Mouse (Mus musculus): ENCODE measurements around the gene Hdac4.

Gene Hdac4

DNA sequence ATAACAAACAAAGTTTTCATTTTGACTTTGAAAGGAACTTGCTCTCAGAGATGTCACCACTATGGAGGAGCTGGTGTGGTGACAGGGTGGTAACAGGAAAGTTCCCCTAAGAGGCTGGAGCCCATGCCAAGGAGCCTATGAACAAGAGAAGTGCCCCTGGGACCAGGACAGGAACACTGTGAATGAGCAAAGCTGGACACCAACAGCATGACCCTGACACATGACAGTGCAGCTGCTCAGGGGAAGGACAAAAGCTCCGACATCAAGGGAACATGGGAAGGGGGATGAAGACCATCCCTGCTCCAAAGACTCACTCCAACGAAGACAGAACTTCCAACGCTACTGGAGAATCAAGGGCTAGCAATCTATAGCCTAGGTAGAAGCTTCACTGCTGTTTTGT lies 97.0 kb downstream of the Hdac4 start:
- DNase-seq = no peak

DNA sequence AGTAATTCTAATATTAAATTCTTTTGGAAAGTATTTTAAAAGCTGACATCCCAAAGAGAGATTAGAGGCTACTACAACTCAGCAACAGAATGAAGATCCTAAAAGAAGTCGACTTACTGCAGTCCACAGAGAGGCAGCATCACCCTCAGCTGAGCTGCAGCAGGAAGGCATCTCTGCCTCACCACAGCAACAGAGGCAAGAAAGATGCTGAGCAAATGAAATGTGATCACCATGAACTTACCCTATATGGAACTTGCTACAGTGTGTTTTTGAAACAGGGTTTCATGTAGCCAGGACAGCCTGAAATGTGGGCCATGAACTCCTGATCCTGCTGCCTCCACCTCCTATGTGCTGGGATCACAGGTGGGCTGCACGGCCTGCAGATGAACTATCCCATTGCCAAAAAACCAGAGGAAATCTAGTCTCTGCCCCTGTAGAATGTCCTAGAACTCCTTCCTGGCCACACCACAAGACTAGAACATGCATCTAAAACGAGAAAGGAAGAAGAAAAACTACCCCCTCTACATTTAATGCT lies 98.4 kb downstream of the Hdac4 start:
- no peak for DNase-seq

DNA sequence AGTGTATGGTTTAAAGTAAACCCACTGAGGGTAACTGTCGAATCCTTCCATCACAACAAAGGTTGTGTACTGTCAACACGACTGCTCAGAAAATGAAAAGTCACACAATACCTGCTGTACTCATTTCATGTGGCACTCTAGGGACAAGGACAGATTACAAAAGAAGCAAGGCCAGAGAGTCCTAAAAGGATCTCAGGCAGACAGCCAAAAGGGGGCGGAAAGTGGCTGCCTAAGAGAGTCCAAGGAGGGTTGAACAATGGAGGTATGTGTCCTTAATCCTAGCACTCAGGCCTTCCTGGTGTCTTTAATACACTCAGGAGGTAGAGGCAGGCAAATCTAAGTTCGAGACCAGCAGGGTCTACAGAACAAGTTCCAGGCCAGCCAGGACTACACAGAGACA lies 103.2 kb downstream of the Hdac4 start:
- DNase-seq = no peak

DNA sequence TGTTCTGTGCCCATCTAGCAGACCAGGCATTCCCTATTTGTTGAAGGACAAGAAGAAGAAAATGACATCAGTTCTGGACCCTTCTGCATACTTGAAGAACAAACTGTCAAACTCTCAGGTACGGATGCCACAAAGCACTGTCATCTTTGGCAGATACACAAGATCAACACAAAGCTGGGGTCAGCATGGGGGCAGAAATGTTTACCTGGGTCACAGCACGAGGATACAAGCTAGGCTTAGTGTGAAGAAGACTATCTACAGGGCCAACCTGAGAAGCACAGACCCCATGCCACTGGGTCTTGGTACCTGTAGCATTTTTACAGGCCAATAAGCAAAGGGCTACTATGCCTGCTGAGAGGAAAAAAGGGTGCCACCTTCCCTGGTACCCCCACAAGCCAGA lies 107.7 kb downstream of the Hdac4 start:
- DNase-seq = no peak

DNA sequence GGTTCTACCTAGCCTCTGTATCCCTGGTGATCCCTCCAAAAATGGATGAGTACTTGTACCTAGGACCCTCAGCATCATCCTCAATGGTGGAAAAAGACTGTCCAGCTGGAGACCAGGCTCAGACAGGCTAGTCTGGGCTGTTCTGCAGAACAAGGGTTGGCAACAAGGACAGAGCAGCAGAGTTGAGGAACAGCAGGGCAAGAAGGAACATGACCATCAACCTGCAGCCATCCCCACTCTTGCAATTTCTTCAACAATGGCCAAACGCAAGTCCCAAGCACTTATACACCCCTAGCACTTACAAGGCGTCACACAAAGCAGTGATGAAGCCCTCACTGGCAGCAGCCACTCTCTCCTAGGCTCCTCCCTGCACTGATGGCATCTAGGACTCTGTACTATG lies 108.2 kb downstream of the Hdac4 start:
- no peak for DNase-seq

DNA sequence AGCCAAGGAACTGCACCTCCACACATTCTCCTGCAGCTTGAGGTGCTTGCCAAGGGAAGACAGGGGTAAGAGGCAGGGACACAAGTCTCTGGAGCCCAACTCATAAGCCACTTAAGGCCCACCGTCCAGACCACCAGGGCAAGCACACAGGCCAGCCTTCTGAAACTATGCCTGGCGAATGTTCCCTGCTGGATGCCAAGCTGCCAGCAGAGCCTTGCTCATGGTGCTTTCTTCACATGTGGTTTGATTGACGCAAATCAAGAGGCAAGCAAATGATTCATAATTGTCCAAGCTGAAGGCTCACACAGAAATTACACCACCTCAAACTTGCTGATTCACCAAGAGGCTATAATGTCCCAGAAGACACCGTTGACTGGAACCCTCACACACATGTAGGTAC lies 108.7 kb downstream of the Hdac4 start:
- no peak for DNase-seq

DNA sequence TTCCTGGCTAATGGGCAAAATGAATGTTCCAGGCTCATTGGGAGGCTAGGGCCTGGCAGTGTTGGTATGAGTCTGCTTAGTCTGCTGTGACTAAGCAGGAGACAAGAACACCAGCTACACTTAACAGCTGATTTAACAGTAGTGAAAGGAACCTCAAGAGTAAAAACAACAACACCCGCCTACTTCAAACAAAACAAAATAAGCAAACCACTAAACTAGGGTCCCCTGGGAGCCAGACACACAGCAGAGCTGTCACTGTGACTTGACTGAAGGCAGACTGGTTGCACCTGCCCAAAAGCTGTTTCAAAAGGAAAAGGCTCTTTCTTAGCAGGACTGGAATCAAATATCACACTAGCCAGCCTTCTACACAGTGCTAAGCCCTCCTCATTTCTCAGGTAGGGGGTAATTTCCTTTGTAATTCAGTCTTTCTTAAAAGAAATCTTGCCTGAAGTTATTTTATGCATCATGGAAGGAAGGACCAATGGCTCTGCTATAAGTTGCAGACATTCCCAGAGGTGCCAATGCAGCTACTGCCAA lies 109.2 kb downstream of the Hdac4 start:
- DNase-seq = no peak

DNA sequence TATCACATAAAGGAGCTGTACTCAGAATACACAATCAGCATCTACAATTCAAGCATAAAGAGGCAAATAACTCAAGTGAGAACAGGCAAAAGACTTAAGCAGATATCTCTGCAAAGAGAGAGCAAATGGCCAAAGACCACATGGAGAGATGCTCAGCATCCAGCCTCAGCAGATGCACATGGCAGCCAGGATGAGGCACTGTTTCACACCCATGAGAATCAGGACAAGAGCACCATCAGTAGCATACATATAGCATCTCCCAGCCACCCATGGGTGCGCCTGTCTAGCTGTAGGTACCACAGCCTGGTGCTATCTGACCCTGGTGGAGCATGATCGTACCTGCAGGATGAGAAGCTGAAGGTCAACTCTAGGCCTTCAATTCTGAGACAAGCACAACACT lies 110.8 kb downstream of the Hdac4 start:
- DNase-seq = no peak

DNA sequence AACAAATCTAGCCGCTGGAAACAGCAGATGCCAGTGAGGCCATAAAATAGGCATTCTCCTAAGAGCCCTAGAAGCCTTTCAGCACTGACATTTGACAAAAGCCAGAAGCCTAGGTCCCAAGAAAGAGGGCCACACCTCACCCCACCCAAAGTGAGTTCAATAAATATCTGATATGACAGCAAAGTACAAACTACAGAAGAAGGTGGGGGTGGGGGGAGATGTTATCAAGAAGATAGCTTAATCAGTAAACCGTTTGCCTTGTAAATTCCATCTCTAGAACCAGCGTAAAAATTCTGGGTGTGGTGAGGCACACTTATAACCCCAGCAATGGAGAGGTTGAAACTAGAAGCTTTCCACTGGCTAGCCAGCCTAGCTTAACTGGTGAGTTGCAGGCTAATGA lies 111.5 kb downstream of the Hdac4 start:
- no peak for DNase-seq

DNA sequence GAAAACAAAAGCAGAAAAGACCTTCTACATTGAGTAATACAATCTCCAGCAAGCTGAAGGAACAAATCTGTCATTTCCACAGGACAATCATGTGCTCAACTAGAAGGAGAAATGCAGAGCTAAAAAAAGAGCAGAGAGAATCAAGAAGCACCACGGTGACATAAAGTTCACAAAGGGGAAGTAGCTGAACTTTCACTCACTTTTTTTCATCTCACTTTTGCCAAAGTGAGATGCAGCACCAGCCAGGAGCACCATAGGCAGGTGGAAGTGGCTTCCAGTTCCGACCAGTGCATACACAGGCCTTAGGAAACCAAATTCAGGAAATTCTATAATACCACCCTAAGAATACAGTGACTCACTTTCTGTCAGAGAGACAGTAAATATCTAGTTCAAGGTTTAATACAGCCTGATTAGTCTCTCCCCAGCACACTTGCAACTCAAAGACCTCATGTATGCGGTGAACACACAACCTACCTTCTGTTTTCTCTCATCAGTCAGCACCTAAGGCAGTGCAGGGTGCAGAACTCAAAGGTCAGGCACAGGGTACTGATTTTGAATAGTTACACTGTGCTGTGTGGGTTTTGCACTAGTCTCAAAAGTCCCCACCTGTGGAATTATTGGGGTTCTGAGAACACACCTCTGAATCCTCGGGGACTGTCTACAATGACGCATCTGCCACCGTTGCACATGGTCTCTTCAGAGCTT lies 112.5 kb downstream of the Hdac4 start:
- DNase-seq = no peak

DNA sequence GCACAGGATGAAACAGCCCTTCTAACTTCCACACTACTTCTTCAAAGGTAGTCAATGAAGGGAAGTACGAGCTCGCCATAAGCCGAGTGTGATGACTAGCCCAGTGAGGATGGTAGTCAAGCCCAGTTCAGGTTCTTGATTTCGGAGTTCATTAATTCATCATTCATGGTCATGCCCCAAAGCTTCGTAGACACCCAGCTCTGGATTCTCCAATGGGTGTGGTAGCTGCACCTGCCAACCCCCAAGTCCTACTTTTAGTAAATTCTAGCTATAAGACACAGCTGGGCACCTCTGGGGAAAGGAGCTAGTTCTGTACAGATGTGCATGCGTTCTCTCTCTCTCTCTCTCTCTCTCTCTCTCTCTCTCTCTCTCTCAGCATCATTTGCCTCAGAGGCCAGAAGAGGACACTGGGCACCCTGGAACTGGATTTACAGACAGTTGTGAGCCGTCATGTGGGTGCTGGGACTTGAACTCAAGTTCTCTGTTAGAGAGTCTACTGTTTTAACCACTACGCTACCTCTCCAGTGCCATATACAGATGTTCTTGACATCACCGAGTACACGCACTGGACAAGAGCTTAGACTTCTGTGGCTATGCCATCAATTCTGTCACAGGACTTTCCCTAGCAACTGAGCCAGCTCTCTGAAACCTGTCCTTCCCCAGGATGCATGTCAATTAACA lies 113.2 kb downstream of the Hdac4 start:
- DNase-seq = no peak

DNA sequence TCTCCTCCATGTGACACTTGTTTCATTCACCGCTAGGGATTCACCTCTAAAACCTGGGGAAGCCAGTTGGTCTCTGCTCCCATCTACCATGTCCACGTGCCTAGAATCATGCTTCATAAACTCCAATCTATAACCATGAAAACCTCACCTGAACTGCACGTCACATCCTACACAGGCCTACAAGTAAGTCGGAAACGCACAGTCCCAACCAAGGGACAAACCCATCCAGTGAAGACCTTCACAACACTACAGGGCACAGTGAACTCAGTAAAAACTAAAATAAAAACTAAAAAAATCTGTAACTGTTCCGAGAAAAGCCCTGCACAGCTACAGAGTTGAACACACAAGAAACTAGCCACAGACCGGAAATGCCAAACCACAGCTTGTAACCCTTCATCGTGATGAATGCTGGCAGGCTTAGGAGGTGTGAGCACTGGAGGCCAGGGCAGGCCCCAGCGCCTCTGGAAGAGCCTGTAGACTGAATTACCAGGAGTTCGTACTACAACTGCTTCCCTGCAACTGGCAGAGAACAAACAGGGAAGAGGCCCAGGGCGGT lies 115.4 kb downstream of the Hdac4 start:
- DNase-seq = no peak

DNA sequence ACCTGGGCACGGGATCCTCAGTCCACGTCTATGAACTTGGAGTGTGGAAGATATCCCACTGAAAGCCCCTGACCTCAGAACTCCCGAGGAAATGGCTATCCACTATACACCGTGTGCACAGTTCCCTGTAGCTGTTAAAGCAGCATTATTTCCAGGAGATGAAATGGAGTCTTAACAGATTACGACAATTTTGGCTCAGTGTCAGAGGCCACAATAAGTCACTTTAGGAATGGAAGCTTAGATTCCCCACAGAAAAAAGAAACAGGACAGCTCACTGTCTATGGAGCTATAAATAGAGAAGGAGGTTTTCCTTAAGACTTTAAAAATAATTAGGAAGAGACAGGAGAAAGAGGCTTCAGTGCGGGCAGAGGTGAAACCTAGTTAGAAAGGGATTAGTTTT lies 120.2 kb downstream of the Hdac4 start:
- DNase-seq = no peak

DNA sequence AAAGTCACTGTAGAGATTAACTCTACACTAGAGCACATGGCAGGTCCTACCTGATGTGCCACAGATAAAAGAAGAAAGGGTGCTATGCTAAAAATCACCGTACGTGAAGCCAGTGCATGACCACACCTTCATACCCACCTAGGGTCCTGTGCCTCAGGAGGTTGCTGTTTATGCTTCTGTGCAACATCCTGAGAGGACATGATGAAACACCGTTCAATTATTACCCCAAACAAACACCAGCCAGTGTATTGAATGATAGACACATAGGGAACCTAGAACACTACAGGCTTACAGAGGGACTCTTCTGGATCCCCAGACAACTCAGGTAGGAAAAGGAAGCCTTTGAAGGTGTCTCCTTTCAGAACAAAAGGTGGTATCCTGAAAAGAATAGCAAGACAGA lies 120.8 kb downstream of the Hdac4 start:
- DNase-seq = no peak

DNA sequence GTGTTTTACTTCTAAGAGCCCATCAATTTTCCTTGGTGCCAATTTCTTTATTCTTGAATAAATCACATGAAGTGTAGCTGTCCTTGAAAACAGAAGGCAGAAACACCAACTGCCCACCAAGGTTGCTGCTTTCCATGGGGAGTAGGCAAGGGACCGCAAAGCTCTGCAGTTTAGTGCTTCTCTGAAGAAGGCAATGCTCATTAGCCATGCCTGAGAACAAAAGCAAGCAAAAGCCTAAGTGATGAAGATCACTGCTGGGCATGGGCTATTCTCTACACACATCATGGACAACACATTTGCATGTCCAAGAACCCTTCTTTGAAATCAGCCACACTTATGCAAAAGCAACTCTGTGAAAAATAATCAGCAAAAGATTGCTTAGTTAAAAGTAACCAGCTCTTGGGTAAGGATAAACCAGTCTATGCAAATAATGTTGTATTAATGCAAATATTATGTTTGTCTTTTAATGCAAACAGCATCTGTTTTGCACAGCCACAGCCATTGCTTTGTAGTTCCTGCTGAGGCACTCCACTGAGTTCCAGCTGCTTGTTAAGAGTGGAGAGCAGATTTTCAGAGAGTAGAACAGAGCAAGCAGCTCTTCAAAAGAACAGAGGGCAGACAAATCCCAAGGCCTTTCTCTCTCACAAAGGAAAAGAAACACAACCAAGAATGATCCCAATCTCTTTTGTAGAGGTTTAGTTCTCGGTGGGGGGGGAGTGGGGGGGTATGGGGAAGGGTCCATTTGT lies 125.4 kb downstream of the Hdac4 start:
- no peak for DNase-seq

DNA sequence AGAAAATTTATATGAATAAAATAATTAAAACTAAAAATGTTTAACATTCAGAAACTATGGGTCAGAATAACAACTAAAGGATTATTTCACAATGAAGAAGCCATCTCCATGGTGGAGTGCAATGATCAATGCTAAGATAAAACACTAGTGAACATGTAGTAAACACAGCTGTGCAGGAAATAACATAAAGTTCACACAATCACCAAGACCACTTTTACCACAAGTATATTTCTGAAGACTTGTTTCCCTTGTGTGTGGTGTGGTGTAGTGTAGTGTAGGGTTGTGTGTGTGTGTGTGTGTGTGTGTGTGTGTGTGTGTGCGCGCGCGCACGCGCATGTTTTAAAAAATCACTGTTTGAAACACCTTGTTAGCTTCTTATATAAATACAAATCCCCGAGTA lies 126.0 kb downstream of the Hdac4 start:
- no peak for DNase-seq

DNA sequence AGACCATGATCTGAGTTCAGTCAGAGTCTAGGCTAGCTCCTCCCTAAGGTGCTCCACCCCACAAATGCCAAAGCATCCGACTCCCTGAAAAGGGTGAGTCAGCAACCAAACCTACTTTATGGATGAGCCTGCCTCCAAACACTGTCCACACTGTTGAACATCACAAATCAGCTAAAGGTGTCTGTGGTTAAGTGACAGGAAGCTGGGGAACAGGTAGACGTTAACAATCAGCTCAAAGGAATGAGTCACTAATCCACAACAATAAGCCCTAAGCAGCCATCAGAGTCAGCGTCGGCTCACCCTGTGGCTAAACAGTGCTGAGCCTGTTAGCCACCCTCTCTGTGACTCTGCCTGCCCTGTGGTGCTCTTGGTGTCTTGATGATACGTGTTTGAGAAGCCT lies 131.2 kb downstream of the Hdac4 start:
- DNase-seq = no peak

DNA sequence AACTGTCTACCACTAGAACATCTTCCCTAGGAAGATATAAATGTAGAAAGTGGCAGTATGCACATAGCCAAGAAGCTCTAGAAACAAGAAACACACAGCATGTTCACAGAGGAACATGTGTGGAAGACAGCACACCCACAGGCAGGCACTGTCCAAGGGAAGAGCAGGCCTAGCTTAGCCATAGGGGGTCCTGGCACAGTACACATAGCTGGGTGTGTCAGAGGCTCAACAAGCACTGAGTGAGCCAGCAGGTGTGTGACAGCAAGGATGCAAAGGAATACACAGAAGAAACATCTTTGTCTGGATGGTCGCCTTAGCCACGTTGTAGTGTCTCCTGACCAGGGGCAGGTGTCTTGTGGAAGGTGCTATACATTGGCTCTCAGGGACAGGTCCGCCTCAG lies 132.2 kb downstream of the Hdac4 start:
- DNase-seq = no peak

DNA sequence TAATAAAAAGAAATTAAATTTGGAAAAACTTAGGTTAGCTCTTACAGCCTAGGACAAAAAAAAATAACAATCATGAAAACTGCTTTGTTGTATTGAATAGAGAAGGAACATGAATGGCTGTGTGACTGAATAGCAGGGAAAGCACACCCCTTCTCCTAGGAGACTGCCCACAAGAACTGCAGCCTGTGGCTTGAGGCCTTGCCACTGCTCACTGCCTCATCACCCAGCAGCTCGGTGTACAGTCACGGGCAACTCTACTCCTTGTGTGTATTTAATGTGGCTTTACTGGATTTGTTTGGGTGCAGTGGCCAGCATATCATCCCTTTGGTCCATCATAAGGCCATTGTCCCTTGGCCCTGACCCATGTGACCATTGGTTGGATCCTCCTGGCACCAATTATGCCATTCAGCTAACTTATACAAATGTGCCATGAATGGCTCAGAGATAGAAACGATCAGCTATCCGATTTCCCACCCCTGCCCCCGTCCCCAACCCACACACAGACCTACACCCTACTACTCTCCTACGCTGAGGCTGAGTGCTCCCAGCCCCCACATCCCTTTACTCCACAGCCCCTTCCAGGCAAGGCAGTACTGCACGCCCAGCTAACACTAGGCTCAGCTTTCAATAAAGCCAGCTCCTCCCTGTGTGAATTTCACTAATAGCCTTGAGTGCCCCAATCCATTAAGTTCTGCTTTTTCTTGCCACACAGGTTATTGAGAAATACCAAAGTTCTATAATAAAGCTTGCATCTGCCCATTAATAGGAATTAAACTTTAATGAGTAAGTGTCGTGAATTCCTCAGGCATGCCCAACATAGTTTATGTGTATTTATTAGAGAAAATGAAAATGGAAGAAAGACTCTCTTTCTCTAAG lies 134.1 kb downstream of the Hdac4 start:
- no peak for DNase-seq

DNA sequence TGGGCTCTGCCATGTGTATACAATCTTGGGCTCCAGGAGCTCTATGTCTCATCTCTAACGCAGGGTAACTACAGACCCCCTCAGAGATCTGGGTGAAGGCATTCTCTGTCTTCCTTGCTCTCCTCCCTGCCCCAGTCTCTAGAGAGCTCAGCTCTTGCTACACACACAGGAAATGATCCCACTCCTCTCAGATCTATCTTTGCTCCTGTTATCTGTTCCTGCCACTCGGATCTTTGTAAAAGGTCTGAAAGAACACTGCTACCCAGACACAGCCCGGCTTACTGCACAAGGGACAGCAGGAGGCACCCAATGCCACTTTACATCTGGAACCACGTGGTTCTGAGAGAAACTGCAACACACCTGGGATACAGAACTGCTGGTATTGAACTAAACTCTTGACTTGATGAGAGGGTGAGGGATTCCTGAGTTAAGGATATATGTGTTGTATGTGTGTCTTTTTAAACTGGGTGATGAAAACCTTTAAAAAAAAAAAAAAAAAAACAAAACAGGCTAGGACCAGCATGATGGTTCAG lies 134.9 kb downstream of the Hdac4 start:
- DNase-seq = no peak

DNA sequence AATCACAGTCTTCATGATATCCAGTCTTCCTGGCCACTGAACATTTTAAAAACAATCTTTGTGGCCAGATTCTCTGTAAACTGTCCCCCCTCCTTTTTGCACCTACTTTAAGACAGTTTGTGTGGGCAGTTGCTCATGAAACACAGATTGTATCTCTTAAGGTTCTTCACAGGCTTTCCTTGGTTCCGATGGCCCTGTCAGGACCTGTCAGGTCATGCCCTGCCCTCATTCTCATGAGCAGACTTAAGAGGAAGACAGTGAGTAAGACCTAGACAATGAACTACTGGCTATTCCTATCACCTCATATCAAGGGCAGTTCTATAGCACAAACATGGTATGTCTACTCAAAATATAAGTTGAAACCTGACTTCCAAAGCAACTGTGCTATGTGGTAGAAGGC lies 135.9 kb downstream of the Hdac4 start:
- DNase-seq = no peak
